Mouse (Mus musculus) E14TG2a.4 (cell line): ENCODE data around the gene Rcc1.

Experiments used
- CTCF ChIP-seq: conservative IDR thresholded peaks from 2 replicates; pipeline ENCODE4 v1.5.1; 2014; ENCODE audit warnings: low read length
- POU5F1 ChIP-seq: IDR thresholded peaks from 2 replicates; pipeline ENCODE4 v1.6.1; 2014; ENCODE audit warnings: low read length, borderline replicate concordance

GRCm38 (mm10) chr4:132332880-132333279 lies 20.5 kb downstream of the Rcc1 start:
- TF ChIP-seq CTCF: no peak
- no peak for TF ChIP-seq POU5F1
